In the genomic region with DNA sequence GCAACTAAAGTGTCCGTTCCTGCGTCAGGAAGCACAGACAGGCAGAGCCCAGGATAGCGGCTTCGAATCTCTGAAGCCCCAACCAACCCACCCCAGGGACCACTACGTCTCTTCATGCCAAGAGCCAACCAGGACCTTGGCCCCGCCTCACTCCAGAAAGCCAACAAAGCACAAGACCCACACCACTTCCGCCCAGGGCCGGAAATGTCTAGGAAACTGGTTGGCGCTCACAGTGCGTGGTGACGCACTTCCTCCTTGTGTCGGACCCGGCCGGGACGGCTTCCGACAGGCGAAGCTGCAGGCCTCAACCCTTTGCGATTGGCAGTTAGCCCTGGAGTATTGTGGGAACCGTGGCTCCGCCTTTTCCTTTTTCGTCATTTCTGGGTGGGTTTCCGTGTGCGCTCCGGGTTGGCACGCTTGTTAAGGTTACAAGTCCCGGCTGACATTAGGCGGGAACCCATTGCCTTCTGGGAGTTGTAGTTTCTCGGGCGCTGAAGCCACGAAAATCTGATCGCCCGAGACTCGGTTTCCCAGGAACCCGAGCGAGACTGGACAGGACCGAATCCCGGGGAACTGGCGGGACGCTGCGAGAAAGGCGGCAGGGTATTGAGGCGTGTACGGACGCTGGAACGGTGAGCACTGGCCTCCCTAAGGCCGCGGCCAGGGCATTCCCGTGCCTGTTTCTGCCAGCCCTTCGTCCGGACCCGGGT, we compare ENCODE assay signal across 8 mouse cellular contexts. TPM values are rescaled to one million over a fixed set of nuclear protein-coding genes. Genes with fewer than 3 reads are reported as not detected.
A peak's percentile ranks its signal among the peaks of the same experiment; 100 is the strongest.
DNase-seq lines count a peak whose midpoint lies in the region; ATAC-seq lines count a peak whose summit lies in the region.

A gene (plus strand): TSS at position 368 of the 710 bp plus-strand sequence.

- H3K4me1 ChIP-seq in heart, embryonic 14.5 days (ENCODE audit: control insufficient read depth in 2 of 2, insufficient read depth in 2 of 2, low read length in 2 of 2): peaks cover 14 to 23% of the 10 kb centered on the region in 2 experiments
- H3K4me1 ChIP-seq in liver, embryonic 13.5 days (replicated peaks): peaks cover 35% of the 10 kb centered on the region
- peaks cover 18% of the 10 kb centered on the region for H3K4me1 ChIP-seq in stomach, embryonic 16.5 days (ENCODE audit: control insufficient read depth, insufficient read depth, low read length)

- ATAC-seq in CD4-positive, CD25-positive, alpha-beta regulatory T cell, adult 4 months: peak; percentile 94
- peak; percentile 92 for ATAC-seq in heart, embryonic 14.5 days (ENCODE audit: insufficient number of reproducible peaks, insufficient read depth, low FRiP score, low read depth)
- ATAC-seq in liver, embryonic 13.5 days (ENCODE audit: low read depth): peak; percentile 95
- ATAC-seq in stomach, embryonic 16.5 days (ENCODE audit: insufficient read depth, low FRiP score): peak; percentile 96

- DNase-seq in c-Kit-negative CD71-positive TER-119-positive erythroid progenitor cells, embryonic 14.5 days (ENCODE audit: low read depth, low spot score): peak; percentile 92
- DNase-seq in fibroblast of lung, adult 2 months (ENCODE audit: low read depth): peak; percentile 100
- peak; percentile 99 for DNase-seq in kidney, postnatal 14 days
- peak; percentile 95 for DNase-seq in liver, embryonic 13.5 days
- peak; percentile 97 for DNase-seq in neural tube, embryonic 10.5 days (ENCODE audit: extremely low spot score, low spot score)

- no peaks in the 10 kb centered on the region for H3K27me3 ChIP-seq in heart, embryonic 14.5 days (ENCODE audit: control insufficient read depth, insufficient read depth, low read length)
- no peaks in the 10 kb centered on the region for H3K27me3 ChIP-seq in liver, embryonic 13.5 days
- no peaks in the 10 kb centered on the region for H3K27me3 ChIP-seq in stomach, embryonic 16.5 days (ENCODE audit: control insufficient read depth, insufficient read depth, low read length)

- peak within 1 kb of the TSS; percentile 86 to 95 for H3K4me3 ChIP-seq in heart, embryonic 14.5 days (ENCODE audit: control insufficient read depth in 1 of 2, insufficient read depth in 1 of 2, low read depth in 1 of 2, low read length in 2 of 2)
- peak within 1 kb of the TSS; percentile 88 for H3K4me3 ChIP-seq in liver, embryonic 13.5 days (replicated peaks)
- H3K4me3 ChIP-seq in stomach, embryonic 16.5 days (replicated peaks; ENCODE audit: low read length): peak within 1 kb of the TSS; percentile 86

- peak within 1 kb of the TSS; percentile 89 to 98 for H3K27ac ChIP-seq in heart, embryonic 14.5 days (replicated peaks in 1 of 2; ENCODE audit: control insufficient read depth in 1 of 2, insufficient read depth in 1 of 2, low read depth in 2 of 2, low read length in 2 of 2)
- peak within 1 kb of the TSS; percentile 77 for H3K27ac ChIP-seq in liver, embryonic 13.5 days
- H3K27ac ChIP-seq in stomach, embryonic 16.5 days (ENCODE audit: low read length): peak within 1 kb of the TSS; percentile 96

- peak within 1 kb of the TSS; percentile 82 for H3K4me2 ChIP-seq in heart, embryonic 14.5 days (ENCODE audit: low read length)
- H3K4me2 ChIP-seq in liver, embryonic 13.5 days: peak within 1 kb of the TSS; percentile 99
- H3K4me2 ChIP-seq in stomach, embryonic 16.5 days (ENCODE audit: low read depth, low read length): peak within 1 kb of the TSS; percentile 95

- H3K9me3 ChIP-seq in heart, embryonic 14.5 days (ENCODE audit: control insufficient read depth, low read length): no peaks in the 10 kb centered on the region
- H3K9me3 ChIP-seq in liver, embryonic 13.5 days (replicated peaks): no peaks in the 10 kb centered on the region
- H3K9me3 ChIP-seq in stomach, embryonic 16.5 days (replicated peaks; ENCODE audit: control insufficient read depth, low read length): no peaks in the 10 kb centered on the region

- under 1% methylated on average over 51 of the region's 51 CpGs for WGBS in heart, embryonic 14.5 days
- under 1% methylated on average over 51 of the region's 51 CpGs for WGBS in liver, embryonic 13.5 days (ENCODE audit: insufficient replicate concordance)
- under 1% methylated on average over 51 of the region's 51 CpGs for WGBS in stomach, embryonic 16.5 days

- peaks cover 53% of the 10 kb centered on the region for H3K36me3 ChIP-seq in heart, embryonic 14.5 days (ENCODE audit: control insufficient read depth, insufficient read depth, low read length)
- peaks cover 50% of the 10 kb centered on the region for H3K36me3 ChIP-seq in liver, embryonic 13.5 days
- H3K36me3 ChIP-seq in stomach, embryonic 16.5 days (ENCODE audit: control insufficient read depth, insufficient read depth, low read length): peaks cover 14% of the 10 kb centered on the region; the same call in 1 of the 2 replicates

- H3K9ac ChIP-seq in heart, embryonic 14.5 days (ENCODE audit: low read length): peak within 1 kb of the TSS; percentile 95
- peak within 1 kb of the TSS; percentile 89 for H3K9ac ChIP-seq in liver, embryonic 13.5 days
- H3K9ac ChIP-seq in stomach, embryonic 16.5 days (ENCODE audit: low read length): peak within 1 kb of the TSS; percentile 93

RNA-seq across cellular contexts. Expression of the gene that starts here (rescaled TPM):
- polyA plus RNA-seq in CD4-positive, CD25-positive, alpha-beta regulatory T cell, adult 4 months (2017; shearing (Covaris generic)): 10 to 100 TPM; 34.8 to 52.8 TPM
- polyA plus RNA-seq in heart, embryonic 14.5 days (2014; fragmentation: Nextera tagmentation; extraction: Ambion mirVana): 31.3 and 41.1 TPM in 2 replicates
- polyA plus RNA-seq in liver, embryonic 13.5 days (2015; fragmentation: Nextera tagmentation; extraction: Ambion mirVana): 44.2 and 45.3 TPM in 2 replicates
- polyA plus RNA-seq in stomach, embryonic 16.5 days (2015; fragmentation: Nextera tagmentation; extraction: Ambion mirVana): 75.8 and 84.7 TPM in 2 replicates

Comparison
In these comparisons a context has a peak if more than half of its experiments do, and no peak if none do; other contexts are left out.
1. Peak in every context shown above with its lines: DNase-seq, ATAC-seq, H3K4me3 ChIP-seq and H3K27ac ChIP-seq.